Mouse (Mus musculus) brain, embryonic 14.5 days (tissue): ENCODE measurements around the gene 1500011B03Rik.

Source experiments
- CTCF ChIP-seq: fragments of 200-500 bp; IDR thresholded peaks from 2 replicates; pipeline ENCODE4 v1.5.1; 2012; ENCODE audit warnings: inconsistent platforms, mild to moderate bottlenecking, moderate library complexity, borderline replicate concordance; ENCODE audit not compliant: insufficient read depth, insufficient read length; ENCODE audit errors: extremely low read depth
- POLR2A ChIP-seq: fragments of 200-500 bp; IDR thresholded peaks from 2 replicates; pipeline ENCODE4 v1.6.1; 2012; ENCODE audit warnings: mild to moderate bottlenecking, inconsistent platforms, borderline replicate concordance; ENCODE audit not compliant: poor library complexity, insufficient read depth, insufficient read length, severe bottlenecking; ENCODE audit errors: extremely low read depth

DNA sequence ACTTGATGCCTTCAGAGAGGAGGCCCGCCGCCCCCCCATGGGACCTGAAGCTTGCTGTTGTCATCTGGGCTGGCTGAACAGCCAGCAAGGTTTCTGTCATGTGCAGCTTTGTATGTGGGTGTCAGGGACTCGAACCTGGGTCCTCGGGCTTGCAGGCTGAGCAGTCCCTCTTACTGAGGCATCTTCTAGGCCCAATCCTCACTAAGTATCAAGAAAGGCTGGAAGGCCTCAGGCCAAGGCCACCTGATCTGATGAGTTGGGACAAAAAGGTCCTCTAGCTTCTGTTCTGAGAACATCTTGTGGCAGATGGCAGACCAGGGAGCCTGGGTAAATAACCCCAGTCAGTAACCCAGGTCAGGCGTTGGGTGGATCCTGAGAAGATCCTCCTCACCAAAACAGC is 13.4 kb downstream of the 1500011B03Rik start:
- TF ChIP-seq CTCF (no peak), POLR2A (no peak)
